Mouse (Mus musculus) midbrain, embryonic 11.5 days (tissue): Measurements from ENCODE around the gene Slc9a9. TPM values are rescaled to one million over a fixed set of nuclear protein-coding genes. Genes with fewer than 3 reads are reported as not detected.

Experiments
- ATAC-seq: fragments of 200-750 bp; cut with Nextera tagmentation; 2 replicates; pipeline ENCODE4 v1.8.0; 2017; ENCODE audit warnings: moderate TSS enrichment, moderate library complexity; ENCODE audit not compliant: low FRiP score
- DNase-seq: peaks from one replicate; pipeline ENCODE4 v3.0.0; 2015; ENCODE audit warnings: low spot score; ENCODE audit errors: missing footprints
- H3K27ac ChIP-seq: fragments of 300-500 bp; sonication (generic); 2 replicates; pipeline ENCODE4 v1.5.1; 2014; ENCODE audit warnings: low read depth, low read length
- H3K27me3 ChIP-seq: fragments of 300-500 bp; sonication (generic); 2 replicates; pipeline ENCODE4 v1.6.1; 2014; ENCODE audit warnings: mild to moderate bottlenecking, low read length, moderate library complexity, mixed read lengths; ENCODE audit not compliant: control insufficient read depth, insufficient read depth
- H3K36me3 ChIP-seq: fragments of 300-500 bp; sonication (generic); 2 replicates; pipeline ENCODE4 v1.6.1; 2014; ENCODE audit warnings: mild to moderate bottlenecking, low read length, moderate library complexity, mixed read lengths; ENCODE audit not compliant: control insufficient read depth, insufficient read depth
- H3K4me1 ChIP-seq: fragments of 300-500 bp; sonication (generic); 2 replicates; pipeline ENCODE4 v1.6.1; 2014; ENCODE audit warnings: low read length; ENCODE audit not compliant: control insufficient read depth, insufficient read depth
- H3K4me2 ChIP-seq: fragments of 300-500 bp; sonication (generic); 2 replicates; pipeline ENCODE4 v1.6.1; 2014; ENCODE audit warnings: mild to moderate bottlenecking, moderate library complexity
- H3K4me3 ChIP-seq: fragments of 300-500 bp; sonication (generic); 2 replicates; pipeline ENCODE4 v1.5.1; 2014; ENCODE audit warnings: low read depth, low read length
- H3K9ac ChIP-seq: fragments of 300-500 bp; sonication (generic); 2 replicates; pipeline ENCODE4 v1.6.1; 2014; ENCODE audit warnings: low read length
- H3K9me3 ChIP-seq: fragments of 300-500 bp; sonication (generic); 2 replicates; pipeline ENCODE4 v1.6.1; 2016; ENCODE audit warnings: low read length; ENCODE audit not compliant: control insufficient read depth
- WGBS: fragments of 180-500 bp; shearing (Covaris S2); extraction: QIAGEN DNeasy Blood & Tissue Kit; methylation state at CpG from one replicate; pipeline ENCODE4 v1.1.7; 2014; 5-methylcytosine and 5-hydroxymethylcytosine counted together
- polyA plus RNA-seq: library from polyadenylated mRNA; unstranded; fragments of >200 nt; fragmentation: Nextera tagmentation; extraction: Ambion mirVana; gene quantifications from 2 replicates; pipeline ENCODE4 v1.2.1, GENCODE M21; 2014

Slc9a9 gene
- polyA plus RNA-seq, 1 experiment from 2014 or later: 3.3 TPM

DNA sequence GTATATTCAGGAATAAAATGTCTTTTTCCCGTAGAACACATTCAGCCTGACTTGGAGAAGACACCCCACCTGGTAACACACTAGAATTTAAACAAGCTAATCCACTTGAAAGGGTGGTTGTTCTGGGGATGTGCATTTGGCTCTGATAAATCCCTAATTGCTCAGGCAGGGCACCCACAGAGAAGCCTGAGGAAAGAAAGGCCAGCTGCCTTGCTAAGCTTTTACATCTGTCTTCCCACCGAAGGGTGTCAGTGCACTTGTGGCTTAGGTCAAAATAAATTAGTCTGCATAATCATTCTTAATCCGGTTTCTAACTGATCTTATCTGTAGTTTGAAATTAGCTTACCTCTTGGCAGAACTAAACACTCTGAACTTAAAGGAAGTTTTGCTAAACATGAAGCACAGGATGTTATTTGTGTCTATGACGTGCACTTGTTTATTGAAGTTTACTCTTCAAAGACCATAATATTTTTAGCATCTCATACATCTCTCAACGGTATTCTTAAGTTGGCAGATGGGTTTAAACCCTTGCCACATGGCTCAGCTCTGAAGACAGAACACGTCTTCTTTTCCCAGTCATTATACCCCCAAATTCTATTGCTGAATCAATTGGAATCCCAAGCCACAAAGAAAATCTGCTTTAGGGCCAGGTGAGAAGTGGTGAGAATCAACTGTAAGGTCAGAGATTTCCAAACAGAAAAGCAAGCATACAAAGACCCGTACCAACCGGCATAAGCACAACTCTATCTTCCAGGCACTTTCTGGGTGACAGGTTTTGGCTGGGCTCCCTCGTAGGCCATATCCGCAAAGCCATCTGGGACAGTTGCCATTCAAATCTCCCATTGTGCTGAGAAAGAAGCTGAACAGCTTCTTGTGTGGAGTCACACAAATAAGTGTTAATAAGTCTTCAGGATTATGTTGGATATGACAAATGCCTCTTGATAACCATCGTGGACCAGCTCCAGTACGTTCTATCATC is 443.7 kb downstream of the Slc9a9 start:
- Histone ChIP-seq H3K4me3 (no peak overlapping the region), H3K9me3 (no peaks in the 10 kb centered on the region), H3K36me3 (no peaks in the 10 kb centered on the region), H3K9ac (no peak overlapping the region), H3K4me2 (no peak overlapping the region), H3K27ac (no peak overlapping the region), H3K4me1 (no peaks in the 10 kb centered on the region), H3K27me3 (no peaks in the 10 kb centered on the region)
- DNase-seq: no peak
- peak; percentile 65; the same call in 1 of the 2 replicates for ATAC-seq
- 40% methylated on average over 12 of the region's 12 CpGs for WGBS

DNA sequence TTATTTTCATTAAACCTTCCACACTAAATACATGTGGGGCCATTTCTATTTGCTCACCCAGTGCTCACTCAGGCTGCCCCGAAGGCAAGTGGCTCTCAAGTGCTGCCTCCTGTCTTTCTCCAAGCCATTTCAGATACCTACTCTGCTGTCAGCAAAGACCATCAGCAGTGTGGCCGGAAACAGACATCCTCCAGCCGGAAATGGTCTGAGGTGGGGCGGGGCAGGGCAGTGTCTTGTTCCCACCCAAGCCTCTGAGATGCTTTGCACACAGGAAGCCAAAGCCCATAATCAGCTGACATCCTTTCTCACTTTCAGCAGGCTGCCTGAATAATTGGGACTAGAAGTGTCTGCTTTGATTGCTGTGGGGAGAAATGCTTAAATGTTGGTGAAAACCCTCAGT is 450.4 kb downstream of the Slc9a9 start:
- peak; percentile 88 for DNase-seq
- no peak for ATAC-seq
- no peaks in the 10 kb centered on the region for H3K9me3 ChIP-seq
- 57% methylated on average over 4 of the region's 4 CpGs for WGBS
- peaks cover 6% of the 10 kb centered on the region; the same call in 1 of the 2 replicates for H3K4me1 ChIP-seq
- H3K27me3 ChIP-seq: no peaks in the 10 kb centered on the region
- no peak overlapping the region for H3K4me3 ChIP-seq
- no peak overlapping the region for H3K4me2 ChIP-seq
- H3K36me3 ChIP-seq: no peaks in the 10 kb centered on the region
- no peak overlapping the region for H3K27ac ChIP-seq
- no peak overlapping the region for H3K9ac ChIP-seq

DNA sequence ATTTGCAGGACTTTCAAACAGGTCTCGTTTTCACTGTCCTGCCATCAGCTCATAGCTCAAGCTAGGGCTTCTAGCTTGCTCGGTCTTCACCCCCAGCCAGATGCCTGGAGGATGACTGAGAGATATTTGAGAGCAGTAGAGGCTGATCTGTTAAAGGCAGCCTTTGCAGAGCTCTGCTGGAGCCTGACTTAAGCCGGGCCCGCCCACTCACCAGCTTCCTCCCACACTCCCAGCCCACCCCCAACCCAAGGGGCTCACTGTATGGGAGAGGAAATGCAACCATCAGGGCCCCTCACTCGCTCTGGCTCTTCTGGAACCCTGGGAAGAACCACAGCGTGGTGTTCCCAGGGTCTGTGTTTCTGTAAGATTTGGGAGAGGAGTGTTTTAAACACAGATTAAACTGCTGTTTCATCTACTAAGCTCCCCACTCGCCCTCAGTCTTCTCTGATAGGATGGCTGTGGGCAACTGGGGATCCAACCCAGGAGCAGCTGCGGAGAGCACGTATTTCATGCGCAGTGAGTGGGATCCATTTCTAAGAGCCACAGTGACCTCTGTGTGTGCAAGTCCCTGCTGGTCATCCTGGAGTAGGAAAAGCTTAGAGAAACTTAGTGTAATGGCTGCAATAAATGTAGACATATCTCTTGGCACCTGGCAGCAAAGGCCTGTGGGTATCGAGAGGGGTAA is 451.6 kb downstream of the Slc9a9 start:
- Histone ChIP-seq H3K27me3 (no peaks in the 10 kb centered on the region), H3K4me3 (no peak overlapping the region), H3K9ac (no peak overlapping the region), H3K9me3 (no peaks in the 10 kb centered on the region), H3K4me1 (peaks cover 6% of the 10 kb centered on the region; the same call in 1 of the 2 replicates), H3K4me2 (peak overlapping the region; percentile 8; the same call in 1 of the 2 replicates), H3K36me3 (no peaks in the 10 kb centered on the region), H3K27ac (no peak overlapping the region)
- 19% methylated on average over 11 of the region's 11 CpGs for WGBS
- ATAC-seq: peak; percentile 82
- DNase-seq: peak; percentile 83

DNA sequence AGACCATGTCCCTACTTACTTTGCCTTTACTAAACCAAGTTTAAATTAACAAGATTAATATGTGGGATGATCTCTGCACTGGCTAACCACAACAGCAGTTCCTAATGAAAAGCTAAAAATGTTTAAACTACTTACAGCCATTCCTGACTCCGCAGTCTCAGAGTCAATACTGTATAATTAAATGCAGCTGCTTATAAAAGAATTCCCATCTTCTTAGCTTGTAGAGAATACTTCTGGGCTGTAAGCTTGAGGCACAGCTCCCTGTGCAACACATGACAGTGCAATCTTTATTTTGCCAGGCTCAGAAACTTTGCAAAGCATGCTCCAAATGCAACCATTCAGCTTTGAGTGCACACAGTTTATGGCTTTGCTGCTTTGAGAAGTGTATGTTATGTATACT is 456.0 kb downstream of the Slc9a9 start:
- Histone ChIP-seq H3K4me1 (peaks cover 6% of the 10 kb centered on the region; the same call in 1 of the 2 replicates), H3K27ac (no peak overlapping the region), H3K9ac (no peak overlapping the region), H3K4me2 (no peak overlapping the region), H3K4me3 (no peak overlapping the region), H3K9me3 (no peaks in the 10 kb centered on the region), H3K27me3 (no peaks in the 10 kb centered on the region), H3K36me3 (no peaks in the 10 kb centered on the region)
- no peak for DNase-seq
- no peak for ATAC-seq
- WGBS: 88% methylated on average over 1 of the region's 1 CpGs

DNA sequence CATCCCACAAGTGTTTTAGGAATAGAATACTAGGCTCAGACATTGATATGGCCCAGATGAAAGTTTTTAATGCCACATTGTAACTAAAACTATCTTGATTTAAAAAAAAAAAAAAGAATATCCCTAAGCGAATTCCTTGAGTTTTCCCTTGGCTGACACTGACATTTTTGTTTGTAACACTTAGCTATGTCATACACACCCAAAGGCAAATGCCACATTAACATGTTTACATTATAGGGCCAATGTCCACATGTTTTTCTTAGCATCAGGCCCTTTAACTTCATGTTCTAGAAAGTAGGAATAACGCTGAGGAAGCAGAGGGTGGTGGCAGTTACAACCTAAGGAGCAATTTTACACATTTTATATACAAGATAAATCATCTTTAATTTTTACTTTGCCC is 458.1 kb downstream of the Slc9a9 start:
- 86% methylated on average over 2 of the region's 2 CpGs for WGBS
- no peak for ATAC-seq

DNA sequence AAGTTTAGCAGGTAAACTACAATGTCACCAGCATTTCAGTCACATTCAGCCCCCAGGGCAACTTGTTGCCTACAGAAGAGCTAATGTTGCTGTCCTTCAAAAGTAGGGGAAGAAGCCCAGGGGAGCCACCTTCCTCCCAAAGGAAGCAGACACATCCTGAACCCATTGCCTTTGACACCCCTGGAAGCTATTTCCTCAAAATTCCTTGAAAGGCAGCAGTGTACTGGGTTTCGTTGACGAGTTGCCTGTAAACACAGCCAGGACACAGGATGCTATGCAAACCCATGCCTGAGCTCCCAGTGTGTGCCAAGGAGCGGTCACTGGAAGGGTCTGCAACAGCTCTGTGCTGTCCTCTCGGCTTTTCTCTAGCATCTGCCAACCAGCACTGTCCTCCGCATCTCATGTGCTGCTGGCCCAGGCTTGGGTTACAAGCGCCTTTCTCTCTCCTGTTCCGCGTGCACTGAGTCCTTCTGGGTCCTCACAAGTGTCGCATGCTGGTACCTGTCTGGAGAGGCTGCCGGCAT is 479.6 kb downstream of the Slc9a9 start:
- H3K36me3 ChIP-seq: no peaks in the 10 kb centered on the region
- WGBS: 87% methylated on average over 10 of the region's 10 CpGs
- no peaks in the 10 kb centered on the region for H3K4me1 ChIP-seq
- no peak overlapping the region for H3K27ac ChIP-seq
- no peak overlapping the region for H3K4me3 ChIP-seq
- ATAC-seq (no peak), DNase-seq (no peak)
- no peaks in the 10 kb centered on the region for H3K9me3 ChIP-seq
- H3K27me3 ChIP-seq: no peaks in the 10 kb centered on the region
- no peak overlapping the region for H3K4me2 ChIP-seq
- H3K9ac ChIP-seq: no peak overlapping the region

More for the DNA sequence above, 458.1 kb downstream of the Slc9a9 start:
- Histone ChIP-seq H3K36me3 (no peaks in the 10 kb centered on the region), H3K9me3 (no peaks in the 10 kb centered on the region), H3K27me3 (no peaks in the 10 kb centered on the region), H3K4me2 (no peak overlapping the region), H3K4me3 (no peak overlapping the region), H3K4me1 (no peaks in the 10 kb centered on the region), H3K27ac (no peak overlapping the region), H3K9ac (no peak overlapping the region)
- DNase-seq: no peak

DNA sequence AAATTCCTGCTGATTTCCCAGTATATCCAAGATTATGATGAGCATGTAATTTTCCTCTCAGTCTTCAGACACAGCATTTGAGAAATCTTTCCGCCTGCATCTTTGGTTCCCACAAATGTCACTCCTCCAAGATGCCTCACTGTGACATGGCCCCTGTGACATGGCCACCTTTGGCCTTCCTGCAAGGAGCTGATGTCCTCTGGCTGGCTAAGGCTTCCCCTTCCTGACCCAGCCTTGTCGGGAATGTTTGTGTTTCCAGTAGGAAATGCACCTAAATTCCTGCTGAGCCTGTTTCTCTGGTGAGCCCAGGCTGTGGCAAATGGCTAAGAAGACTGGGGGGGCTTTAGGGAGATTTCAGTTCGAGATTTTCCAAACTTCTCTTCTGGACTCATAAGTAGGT is 480.4 kb downstream of the Slc9a9 start:
- whole genome bisulfite sequencing: 55% methylated on average over 3 of the region's 3 CpGs
- no peak overlapping the region for H3K9ac ChIP-seq
- no peaks in the 10 kb centered on the region for H3K27me3 ChIP-seq
- no peaks in the 10 kb centered on the region for H3K36me3 ChIP-seq
- H3K4me1 ChIP-seq: no peaks in the 10 kb centered on the region
- no peak overlapping the region for H3K4me3 ChIP-seq
- ATAC-seq (no peak), DNase-seq (no peak)
- no peak overlapping the region for H3K27ac ChIP-seq
- H3K4me2 ChIP-seq: no peak overlapping the region
- H3K9me3 ChIP-seq: no peaks in the 10 kb centered on the region

DNA sequence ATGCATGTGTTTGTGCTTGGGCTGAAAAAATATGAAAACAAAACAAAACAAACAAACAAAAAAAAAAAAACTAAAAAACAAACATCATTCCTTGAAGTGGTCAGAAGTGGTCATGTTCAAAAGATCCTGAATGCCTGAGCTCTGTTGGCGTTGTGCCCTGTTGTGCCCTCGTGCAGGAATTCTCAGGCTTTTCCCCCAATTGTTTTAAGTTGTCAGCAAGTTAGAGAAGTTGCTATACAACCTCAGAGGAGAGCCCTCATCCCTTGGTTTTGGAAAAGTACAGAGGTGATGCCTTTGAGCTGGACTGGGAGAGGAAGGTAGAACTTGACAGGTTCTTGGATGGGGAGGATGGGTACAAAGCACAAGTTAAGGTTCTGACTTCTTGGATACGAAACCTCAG is 480.9 kb downstream of the Slc9a9 start:
- H3K27me3 ChIP-seq: no peaks in the 10 kb centered on the region
- DNase-seq (no peak), ATAC-seq (no peak)
- 75% methylated on average over 3 of the region's 3 CpGs for WGBS
- no peaks in the 10 kb centered on the region for H3K4me1 ChIP-seq
- H3K27ac ChIP-seq: no peak overlapping the region
- no peak overlapping the region for H3K9ac ChIP-seq
- H3K36me3 ChIP-seq: no peaks in the 10 kb centered on the region
- no peak overlapping the region for H3K4me3 ChIP-seq
- no peak overlapping the region for H3K4me2 ChIP-seq
- no peaks in the 10 kb centered on the region for H3K9me3 ChIP-seq

DNA sequence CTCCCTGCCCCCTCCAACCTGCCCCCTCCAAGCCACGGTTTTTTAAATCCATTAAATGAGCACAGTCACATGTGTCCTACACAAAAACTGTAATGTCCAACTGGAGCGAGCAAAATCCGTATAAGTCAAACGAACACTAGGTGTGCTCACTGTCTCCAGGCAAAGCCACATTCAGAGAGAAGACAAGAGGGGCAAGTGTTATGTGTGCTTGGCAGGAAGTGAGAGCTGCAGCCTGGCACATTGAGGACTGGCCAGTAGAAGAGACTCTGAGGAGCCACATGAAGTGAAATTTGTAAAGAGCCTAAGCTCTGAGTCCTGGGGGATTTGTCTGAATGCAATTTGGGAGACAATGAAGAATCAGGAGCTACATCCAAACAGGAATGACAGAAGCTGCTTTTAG is 481.3 kb downstream of the Slc9a9 start:
- WGBS: 76% methylated on average over 4 of the region's 4 CpGs
- no peaks in the 10 kb centered on the region for H3K9me3 ChIP-seq
- no peaks in the 10 kb centered on the region for H3K27me3 ChIP-seq
- H3K27ac ChIP-seq: no peak overlapping the region
- ATAC-seq (no peak), DNase-seq (no peak)
- no peak overlapping the region for H3K4me3 ChIP-seq
- H3K9ac ChIP-seq: no peak overlapping the region
- H3K4me1 ChIP-seq: no peaks in the 10 kb centered on the region
- no peaks in the 10 kb centered on the region for H3K36me3 ChIP-seq
- no peak overlapping the region for H3K4me2 ChIP-seq
